Mouse (Mus musculus): ENCODE results near the gene Psmc3.

DNA sequence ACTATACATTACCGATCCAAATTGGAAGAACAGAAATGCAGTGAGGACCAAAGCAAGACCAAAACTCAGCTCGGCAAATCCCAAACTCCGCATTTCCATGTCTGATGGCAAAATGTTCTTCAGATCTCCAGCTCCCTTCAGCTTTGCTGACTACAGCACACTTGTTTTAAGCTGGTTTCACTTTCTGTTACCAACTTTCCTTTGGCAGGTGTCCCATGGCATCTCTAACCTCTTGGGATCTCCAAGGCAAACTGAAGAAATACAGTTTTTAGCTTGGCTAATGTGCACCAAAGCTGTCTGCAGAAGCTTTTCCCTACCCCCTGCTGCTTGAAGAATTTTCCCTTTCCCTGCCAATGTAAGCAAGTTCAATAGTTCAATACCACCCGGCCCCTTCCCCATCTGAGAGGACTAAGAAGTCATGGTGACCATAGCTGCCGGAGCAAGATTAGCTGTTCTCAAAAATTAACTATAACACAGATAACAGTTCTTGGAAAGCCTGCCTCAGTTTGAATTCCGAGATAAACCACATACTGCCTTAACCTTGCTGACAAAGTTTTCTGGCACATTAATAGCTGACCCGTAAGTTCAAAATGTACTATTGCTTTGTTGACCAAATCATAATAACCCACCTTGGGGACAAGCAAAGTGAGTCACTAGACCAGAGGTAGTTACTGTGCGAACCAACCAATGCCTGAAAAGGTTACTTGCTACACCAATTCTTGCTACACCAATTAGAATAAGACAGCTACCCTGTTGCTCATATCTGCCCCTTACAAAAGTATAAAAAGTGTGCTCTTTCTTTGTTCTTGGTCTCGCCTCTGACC, 26.2 kb upstream of the Psmc3 start:
- TF ChIP-seq POLR2A (IDR thresholded peaks at IDR 0.05; ENCODE audit: insufficient read depth, low read depth, low read length) (no peak), CTCF (IDR thresholded peaks at IDR 0.05; ENCODE audit: insufficient read depth, low read depth, low read length) (no peak)

All from olfactory bulb, adult 2 months (tissue).